Mouse (Mus musculus): ENCODE data around the gene Lpcat2. TPM values are rescaled to one million over a fixed set of nuclear protein-coding genes. Genes with fewer than 3 reads are reported as not detected.

The Lpcat2 gene
- polyA plus RNA-seq (2012; rRNA removed): 0.13 and 0.25 TPM in 2 replicates

DNA sequence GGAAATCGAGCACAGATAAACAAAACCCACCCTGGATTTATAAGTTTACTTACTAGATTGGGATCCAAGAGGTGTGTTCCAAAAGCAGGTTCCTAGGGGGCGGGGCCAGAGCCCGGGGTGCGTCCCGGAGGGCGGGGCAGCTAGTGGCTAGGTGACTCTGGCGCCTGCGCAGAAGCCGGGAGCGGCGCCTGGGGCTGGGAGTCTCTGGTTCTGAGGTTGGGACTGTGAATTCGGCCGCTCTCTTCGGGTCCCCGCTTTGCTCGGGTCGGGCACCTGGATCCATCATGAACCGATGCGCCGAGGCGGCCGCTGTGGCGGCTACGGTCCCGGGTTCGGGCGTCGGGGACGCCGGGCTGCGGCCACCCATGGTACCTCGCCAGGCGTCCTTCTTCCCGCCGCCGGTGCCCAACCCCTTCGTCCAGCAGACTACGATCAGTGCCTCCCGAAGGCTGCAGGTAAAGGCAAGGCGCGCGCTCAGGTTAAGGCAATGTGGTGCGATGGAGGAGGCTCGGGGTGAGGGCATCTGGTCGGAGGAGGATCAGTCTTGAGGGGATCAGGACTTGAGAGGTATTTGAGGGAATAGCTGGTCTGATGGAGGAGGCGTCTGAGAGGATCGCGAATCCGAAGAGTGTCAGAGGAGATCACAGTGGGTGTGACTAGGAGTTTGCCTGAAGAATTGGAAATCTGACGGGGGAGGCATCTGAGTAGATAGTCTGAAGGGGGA is at the start of gene Lpcat2:
Gene Lpcat2, plus strand, starts transcription at position 169 of the 724 bp plus-strand sequence.
- Histone ChIP-seq H3K4me3 (ENCODE audit: control insufficient read depth, low read depth, low read length) (peak within 1 kb of the TSS; percentile 47), H3K27me3 (ENCODE audit: control insufficient read depth, insufficient read depth, low read length) (no peaks in the 10 kb centered on the region), H3K27ac (ENCODE audit: control insufficient read depth, insufficient read depth, low read depth, low read length) (no peak within 1 kb of the TSS), H3K4me1 (ENCODE audit: control insufficient read depth, insufficient read depth, low read length) (peaks cover 7% of the 10 kb centered on the region), H3K36me3 (ENCODE audit: control insufficient read depth, insufficient read depth, low read length) (no peaks in the 10 kb centered on the region)
- no peak for TF ChIP-seq CTCF (IDR thresholded peaks at IDR 0.05; ENCODE audit: control insufficient read depth, insufficient read depth, insufficient replicate concordance, low read depth, low read length)
- TF ChIP-seq POLR2A (IDR thresholded peaks at IDR 0.05; ENCODE audit: control insufficient read depth, low read depth, low read length): no peak

DNA sequence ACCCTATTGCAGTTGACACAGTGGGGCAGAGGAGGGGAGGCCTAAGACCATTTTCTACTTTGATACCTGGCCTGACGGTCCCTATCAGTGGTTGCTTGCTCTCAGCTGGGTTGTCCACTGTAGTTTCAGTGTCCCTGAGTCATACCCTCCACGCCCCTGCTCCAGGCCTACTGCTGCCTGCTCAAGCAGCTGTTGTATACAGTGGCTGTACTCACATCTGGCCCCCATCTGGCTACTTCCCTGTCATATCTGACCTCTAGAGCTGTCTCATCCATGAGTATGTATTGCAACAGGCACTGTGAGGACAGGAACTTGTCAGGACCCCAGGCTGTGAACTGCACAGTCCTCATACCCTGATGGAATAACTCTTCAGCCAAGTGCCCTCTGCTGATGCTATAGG is 42.4 kb upstream of the Lpcat2 start:
- Histone ChIP-seq H3K4me1 (ENCODE audit: control insufficient read depth, insufficient read depth, low read length) (no peaks in the 10 kb centered on the region), H3K27me3 (ENCODE audit: control insufficient read depth, insufficient read depth, low read length) (no peaks in the 10 kb centered on the region)

DNA sequence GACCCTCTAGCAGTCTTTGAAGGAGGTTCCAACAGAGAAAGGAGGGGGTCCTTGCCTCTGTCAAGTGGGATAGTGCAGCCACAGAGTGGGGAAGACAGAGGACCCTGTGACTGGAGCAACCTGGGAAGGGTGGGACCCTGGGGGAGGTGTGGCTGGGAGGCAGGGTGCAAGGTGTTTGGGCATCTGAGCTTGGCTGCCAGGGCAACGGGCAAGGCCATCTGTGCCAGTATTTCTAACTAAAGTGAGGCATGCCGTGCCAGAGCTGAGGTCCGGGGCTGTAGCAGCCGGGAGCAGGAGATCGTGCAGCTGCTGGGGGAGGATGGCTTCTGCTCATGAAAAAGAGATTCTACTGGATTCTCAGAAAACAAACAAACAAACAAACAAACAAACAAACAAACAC is 39.5 kb upstream of the Lpcat2 start:
- TF ChIP-seq CTCF (IDR thresholded peaks at IDR 0.05; ENCODE audit: control insufficient read depth, insufficient read depth, insufficient replicate concordance, low read depth, low read length) (no peak), POLR2A (IDR thresholded peaks at IDR 0.05; ENCODE audit: control insufficient read depth, low read depth, low read length) (no peak)
- no peak overlapping the region for H3K4me3 ChIP-seq (ENCODE audit: control insufficient read depth, low read depth, low read length)
- H3K36me3 ChIP-seq (ENCODE audit: control insufficient read depth, insufficient read depth, low read length): no peaks in the 10 kb centered on the region
- H3K27ac ChIP-seq (ENCODE audit: control insufficient read depth, insufficient read depth, low read depth, low read length): no peak overlapping the region
- no peaks in the 10 kb centered on the region for H3K4me1 ChIP-seq (ENCODE audit: control insufficient read depth, insufficient read depth, low read length)
- no peaks in the 10 kb centered on the region for H3K27me3 ChIP-seq (ENCODE audit: control insufficient read depth, insufficient read depth, low read length)

More for the DNA sequence above, 42.4 kb upstream of the Lpcat2 start:
- TF ChIP-seq CTCF (IDR thresholded peaks at IDR 0.05; ENCODE audit: control insufficient read depth, insufficient read depth, insufficient replicate concordance, low read depth, low read length) (no peak), POLR2A (IDR thresholded peaks at IDR 0.05; ENCODE audit: control insufficient read depth, low read depth, low read length) (no peak)
- H3K4me3 ChIP-seq (ENCODE audit: control insufficient read depth, low read depth, low read length): no peak overlapping the region
- no peaks in the 10 kb centered on the region for H3K36me3 ChIP-seq (ENCODE audit: control insufficient read depth, insufficient read depth, low read length)
- no peak overlapping the region for H3K27ac ChIP-seq (ENCODE audit: control insufficient read depth, insufficient read depth, low read depth, low read length)

DNA sequence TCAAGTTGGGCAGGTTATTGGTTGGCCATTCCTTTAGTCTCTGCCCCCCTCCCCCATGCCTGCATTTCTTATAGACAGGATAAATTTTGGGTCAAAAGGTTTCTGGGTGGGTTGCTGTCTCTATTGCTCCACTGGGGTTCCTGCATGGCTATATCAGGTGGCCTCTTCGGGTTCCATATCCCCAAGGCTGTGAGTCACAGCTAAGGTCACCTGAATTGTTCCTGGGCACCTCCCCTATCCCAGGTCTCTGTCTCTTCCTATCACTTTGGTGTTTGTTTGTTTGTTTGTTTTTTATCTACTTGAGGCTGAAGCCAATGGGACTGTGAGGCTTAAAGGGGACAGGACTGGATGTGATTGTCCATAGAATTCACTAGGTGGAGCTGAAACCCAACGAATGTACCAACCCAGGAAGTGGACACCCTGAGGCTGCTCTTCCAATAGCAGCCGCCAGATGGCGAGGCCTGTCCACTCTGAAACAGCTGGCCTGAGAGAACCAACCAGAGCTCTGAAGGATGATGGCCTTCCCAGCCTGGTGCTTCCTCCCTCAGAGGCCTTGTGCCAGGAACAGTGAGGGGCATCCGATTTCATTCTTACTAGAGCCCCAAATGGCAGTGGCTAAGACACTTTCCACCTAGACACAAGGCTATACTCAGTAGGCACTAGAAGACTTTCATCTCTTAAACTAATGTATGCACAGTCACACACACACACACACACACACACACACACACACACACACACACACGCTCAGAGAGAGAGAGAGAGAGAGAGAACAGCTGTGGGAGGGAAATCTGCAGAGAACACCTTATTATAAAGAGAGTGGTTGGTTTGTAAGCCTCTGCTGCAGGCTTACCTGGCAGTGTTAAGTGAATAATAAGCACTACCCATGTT is 37.0 kb upstream of the Lpcat2 start:
- H3K27me3 ChIP-seq (ENCODE audit: control insufficient read depth, insufficient read depth, low read length): no peaks in the 10 kb centered on the region
- no peak overlapping the region for H3K4me3 ChIP-seq (ENCODE audit: control insufficient read depth, low read depth, low read length)
- no peak overlapping the region for H3K27ac ChIP-seq (ENCODE audit: control insufficient read depth, insufficient read depth, low read depth, low read length)
- H3K36me3 ChIP-seq (ENCODE audit: control insufficient read depth, insufficient read depth, low read length): no peaks in the 10 kb centered on the region
- no peaks in the 10 kb centered on the region for H3K4me1 ChIP-seq (ENCODE audit: control insufficient read depth, insufficient read depth, low read length)
- peak; percentile 81; the same call in 1 of the 2 replicates for TF ChIP-seq CTCF (IDR thresholded peaks at IDR 0.05; ENCODE audit: control insufficient read depth, insufficient read depth, insufficient replicate concordance, low read depth, low read length)
- no peak for TF ChIP-seq POLR2A (IDR thresholded peaks at IDR 0.05; ENCODE audit: control insufficient read depth, low read depth, low read length)

DNA sequence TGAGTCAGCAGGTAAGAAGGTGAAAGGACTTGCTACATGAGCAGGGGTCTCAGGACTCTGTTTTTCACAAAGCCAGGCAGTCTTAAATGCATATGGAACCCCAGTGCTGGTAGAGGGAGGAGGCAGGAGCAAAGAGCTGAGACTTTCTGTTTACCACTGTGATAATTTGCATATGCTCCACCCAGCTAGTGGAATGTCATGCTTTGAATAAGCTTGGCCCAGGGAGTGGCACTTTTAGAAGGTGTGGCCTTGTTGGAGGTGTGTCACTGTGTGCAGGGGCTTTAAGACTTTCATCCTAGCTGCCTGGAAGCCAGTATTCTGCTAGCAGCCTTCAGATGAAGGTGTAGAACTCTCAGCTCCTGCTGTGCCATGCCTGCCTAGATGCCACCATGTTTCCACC is 34.0 kb upstream of the Lpcat2 start:
- Histone ChIP-seq H3K4me3 (ENCODE audit: control insufficient read depth, low read depth, low read length) (no peak overlapping the region), H3K4me1 (ENCODE audit: control insufficient read depth, insufficient read depth, low read length) (no peaks in the 10 kb centered on the region), H3K36me3 (ENCODE audit: control insufficient read depth, insufficient read depth, low read length) (no peaks in the 10 kb centered on the region), H3K27ac (ENCODE audit: control insufficient read depth, insufficient read depth, low read depth, low read length) (no peak overlapping the region), H3K27me3 (ENCODE audit: control insufficient read depth, insufficient read depth, low read length) (no peaks in the 10 kb centered on the region)
- TF ChIP-seq POLR2A (IDR thresholded peaks at IDR 0.05; ENCODE audit: control insufficient read depth, low read depth, low read length) (no peak), CTCF (IDR thresholded peaks at IDR 0.05; ENCODE audit: control insufficient read depth, insufficient read depth, insufficient replicate concordance, low read depth, low read length) (no peak)

DNA sequence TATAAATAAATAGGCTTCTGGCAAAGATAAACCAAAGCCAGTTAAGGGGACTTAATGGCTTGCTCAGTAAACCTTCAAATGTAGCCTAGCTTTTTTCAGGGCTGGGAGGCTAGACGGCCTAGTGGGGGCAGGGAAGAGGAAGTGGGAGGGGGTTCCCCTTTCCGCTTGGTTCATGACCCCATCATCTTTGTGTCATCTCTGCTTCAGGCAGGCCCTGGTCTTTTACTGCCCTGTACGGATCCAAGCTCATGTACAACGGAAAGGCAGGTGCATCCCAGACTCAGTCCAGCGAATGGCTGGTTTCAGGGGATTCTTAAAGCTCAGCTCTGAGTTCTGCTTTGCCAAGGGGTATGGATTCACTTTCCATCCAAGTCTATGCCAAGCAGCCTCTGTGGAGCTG is 32.8 kb upstream of the Lpcat2 start:
- no peak overlapping the region for H3K4me3 ChIP-seq (ENCODE audit: control insufficient read depth, low read depth, low read length)
- TF ChIP-seq CTCF (IDR thresholded peaks at IDR 0.05; ENCODE audit: control insufficient read depth, insufficient read depth, insufficient replicate concordance, low read depth, low read length) (no peak), POLR2A (IDR thresholded peaks at IDR 0.05; ENCODE audit: control insufficient read depth, low read depth, low read length) (no peak)
- no peaks in the 10 kb centered on the region for H3K36me3 ChIP-seq (ENCODE audit: control insufficient read depth, insufficient read depth, low read length)
- H3K27me3 ChIP-seq (ENCODE audit: control insufficient read depth, insufficient read depth, low read length): no peaks in the 10 kb centered on the region
- no peaks in the 10 kb centered on the region for H3K4me1 ChIP-seq (ENCODE audit: control insufficient read depth, insufficient read depth, low read length)
- no peak overlapping the region for H3K27ac ChIP-seq (ENCODE audit: control insufficient read depth, insufficient read depth, low read depth, low read length)

DNA sequence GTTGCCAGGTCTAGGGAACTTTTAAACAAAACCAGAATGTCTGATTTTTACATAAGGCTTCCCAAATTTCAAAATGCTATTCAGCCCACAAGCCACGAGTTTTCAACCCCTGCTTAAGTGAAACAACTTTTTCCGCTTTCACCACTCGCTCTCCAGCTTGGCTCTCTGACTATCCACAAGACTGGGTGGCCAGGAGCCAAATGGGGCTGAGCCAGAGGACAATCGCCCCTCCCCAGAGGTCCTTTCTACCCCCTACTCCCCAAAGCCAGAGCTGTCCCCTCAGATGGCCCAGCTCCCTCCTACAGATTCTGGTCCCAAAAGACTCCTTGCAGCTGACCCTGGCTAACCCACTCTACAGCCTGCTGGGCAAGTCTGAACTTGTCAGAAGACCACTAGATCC is 29.1 kb upstream of the Lpcat2 start:
- TF ChIP-seq CTCF (IDR thresholded peaks at IDR 0.05; ENCODE audit: control insufficient read depth, insufficient read depth, insufficient replicate concordance, low read depth, low read length) (no peak), POLR2A (IDR thresholded peaks at IDR 0.05; ENCODE audit: control insufficient read depth, low read depth, low read length) (no peak)
- Histone ChIP-seq H3K4me3 (ENCODE audit: control insufficient read depth, low read depth, low read length) (no peak overlapping the region), H3K36me3 (ENCODE audit: control insufficient read depth, insufficient read depth, low read length) (no peaks in the 10 kb centered on the region), H3K4me1 (ENCODE audit: control insufficient read depth, insufficient read depth, low read length) (no peaks in the 10 kb centered on the region), H3K27me3 (ENCODE audit: control insufficient read depth, insufficient read depth, low read length) (no peaks in the 10 kb centered on the region), H3K27ac (ENCODE audit: control insufficient read depth, insufficient read depth, low read depth, low read length) (no peak overlapping the region)

Measured in testis, adult 2 months (tissue).